Mouse (Mus musculus) layer of hippocampus, adult 9-10 months (tissue): Measurements from ENCODE around the gene Prss3.
"Not testable (repeated sequence)": the region's sequence is repeated elsewhere in the genome, so short reads cannot be mapped to it uniquely, and the experiment has no call there.

ENCODE experiments used
- DNase-seq: peaks from one replicate; pipeline ENCODE4 v3.0.0; 2022; ENCODE audit warnings: low spot score

Prss3 gene

DNA sequence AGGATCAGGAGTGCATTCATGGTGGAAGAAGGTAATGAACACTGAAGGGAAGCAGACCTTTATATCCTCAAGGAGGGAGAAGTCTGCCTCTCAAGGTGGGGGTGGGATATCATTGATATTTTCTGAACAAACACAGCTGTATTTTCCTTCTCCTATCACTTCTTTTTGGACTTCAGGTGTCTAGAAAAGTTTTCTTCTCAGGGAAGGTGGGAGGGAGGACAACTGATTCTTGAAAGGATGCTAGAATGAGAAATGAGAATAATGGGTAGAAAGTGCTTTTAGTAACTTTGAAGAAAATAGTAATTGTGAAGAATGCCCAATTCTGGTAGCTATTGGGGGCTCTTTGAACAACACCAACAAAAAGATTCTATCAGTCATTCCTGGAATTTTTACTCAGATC, at the start of gene Prss3:
Gene Prss3 (minus strand): TSS at position 101 of the 400 bp plus-strand sequence.
- DNase-seq: not testable (repeated sequence)

DNA sequence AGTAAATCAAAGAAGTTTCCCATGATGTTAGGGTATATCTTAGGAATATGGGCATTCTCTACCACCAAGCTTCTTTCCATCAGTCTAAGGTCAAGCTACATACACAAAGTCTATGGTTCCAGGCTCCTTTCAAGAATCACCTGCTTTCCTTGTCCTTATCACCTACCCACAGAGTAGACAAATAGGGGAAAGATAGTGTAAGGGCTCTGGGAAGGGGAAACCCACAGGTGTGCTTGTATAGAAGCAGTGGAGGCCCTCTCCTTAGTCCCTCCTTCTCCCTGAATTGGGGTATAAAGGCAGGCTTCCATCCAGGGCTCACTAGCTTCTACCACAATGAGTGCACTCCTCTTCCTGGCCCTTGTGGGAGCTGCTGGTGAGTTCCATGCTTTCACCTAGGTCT, 14.6 kb upstream of the Prss3 start, which contains the start of gene Gm5771:
Gene Gm5771 (plus strand): TSS at position 301 of the 400 bp plus-strand sequence.
- DNase-seq: not testable (repeated sequence)

DNA sequence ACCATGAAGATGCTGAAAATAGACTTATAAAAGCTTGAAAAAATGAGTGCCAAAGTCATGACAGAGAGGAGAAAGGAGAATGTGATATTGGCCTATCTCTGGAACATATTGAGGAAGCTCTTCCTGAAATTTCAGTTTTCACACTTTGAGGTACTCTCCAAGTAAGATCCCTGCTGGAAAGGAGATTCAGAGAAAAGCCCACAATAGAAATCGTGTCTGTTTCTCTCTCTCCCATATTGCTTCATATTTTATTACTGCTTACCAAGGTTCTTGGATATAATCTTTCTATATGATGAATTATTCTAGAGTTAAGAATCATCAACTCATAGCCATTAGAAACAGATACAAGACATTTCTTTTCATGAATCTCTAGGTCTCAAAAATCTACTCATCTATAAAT, 14.2 kb upstream of the Prss3 start:
- not testable (repeated sequence) for DNase-seq

DNA sequence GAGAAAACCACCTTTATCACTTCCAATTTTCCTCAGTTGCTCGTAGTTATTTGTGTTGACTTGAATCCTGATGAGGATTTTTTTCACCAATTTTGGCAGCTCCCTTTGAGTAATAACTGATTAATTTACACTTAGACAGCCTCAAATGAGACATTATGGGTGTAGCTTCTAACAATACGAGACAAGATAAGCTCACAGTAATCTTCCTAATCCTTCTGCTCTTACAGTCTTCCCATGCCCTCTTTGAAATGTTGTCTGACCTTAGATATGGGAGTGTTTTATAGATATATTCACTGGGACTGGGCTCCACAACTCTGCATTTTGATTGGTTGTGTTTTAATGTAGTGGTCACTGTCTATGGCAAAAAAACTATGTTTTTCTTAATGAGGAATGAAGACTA, 9.3 kb upstream of the Prss3 start:
- no peak for DNase-seq

DNA sequence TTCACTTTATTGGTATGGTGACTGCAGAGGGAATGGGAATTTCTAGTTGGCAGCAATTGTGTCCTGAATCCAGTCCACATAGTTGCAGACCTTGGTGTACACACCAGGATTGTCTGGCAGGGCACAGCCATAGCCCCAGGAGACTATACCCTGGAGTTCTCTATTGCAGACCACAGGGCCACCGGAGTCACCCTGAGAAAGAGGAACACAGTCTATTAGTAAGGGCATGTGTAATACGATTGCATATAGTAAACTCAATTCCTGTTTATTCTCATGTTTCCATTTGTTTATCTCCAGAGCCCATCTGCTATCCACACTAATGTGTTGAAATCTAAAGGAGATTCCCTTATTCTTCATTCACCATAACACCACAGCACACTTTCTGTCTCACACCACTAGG, 3.7 kb downstream of the Prss3 start:
- not testable (repeated sequence) for DNase-seq

DNA sequence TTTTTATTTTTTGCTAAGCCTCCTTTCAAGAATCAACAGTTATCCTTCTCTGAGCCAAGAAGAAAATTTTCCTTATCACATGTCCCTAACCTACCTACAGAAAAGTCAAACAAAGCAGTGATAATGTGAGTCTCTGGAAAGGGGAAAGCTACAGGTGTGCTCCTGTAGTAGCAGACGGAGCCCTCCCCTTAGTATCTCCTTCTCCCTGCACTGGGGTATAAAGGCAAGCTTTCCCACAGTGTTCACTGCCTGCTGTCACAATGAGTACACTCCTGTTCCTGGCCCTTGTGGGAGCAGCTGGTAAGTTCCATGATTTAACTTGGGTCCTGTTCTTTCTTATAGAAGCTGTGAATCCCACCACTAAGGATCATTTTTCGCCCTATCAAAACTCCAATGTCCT, 23.5 kb downstream of the Prss3 start, which contains the start of gene Try10:
Gene Try10 (plus strand): TSS at position 174 of the 400 bp plus-strand sequence.
- no peak for DNase-seq
